Mouse (Mus musculus) thymus, adult 2 months (tissue): Measurements from ENCODE around the gene Fam131c. TPM values are rescaled to one million over a fixed set of nuclear protein-coding genes. Genes with fewer than 3 reads are reported as not detected.

Experiments
- DNase-seq: peaks from one replicate; pipeline ENCODE4 v3.0.0; 2021
- H3K27ac ChIP-seq: fragments of 200-500 bp; 2 replicates; pipeline ENCODE4 v1.5.1; 2012; ENCODE audit warnings: low read length, control low read depth; ENCODE audit not compliant: control insufficient read depth, insufficient read depth
- H3K27me3 ChIP-seq: fragments of 200-500 bp; 2 replicates; pipeline ENCODE4 v1.6.1; 2012; ENCODE audit warnings: mild to moderate bottlenecking, low read length, moderate library complexity, mixed read lengths; ENCODE audit not compliant: control insufficient read depth, insufficient read depth
- H3K36me3 ChIP-seq: fragments of 200-500 bp; 2 replicates; pipeline ENCODE4 v1.6.1; 2012; ENCODE audit warnings: mild to moderate bottlenecking, low read length, moderate library complexity; ENCODE audit not compliant: control insufficient read depth, insufficient read depth
- H3K4me1 ChIP-seq: fragments of 200-500 bp; replicated peaks from 2 replicates; pipeline ENCODE4 v1.6.1; 2012; ENCODE audit warnings: low read length; ENCODE audit not compliant: control insufficient read depth, insufficient read depth
- H3K4me3 ChIP-seq: fragments of 200-500 bp; 2 replicates; pipeline ENCODE4 v1.5.1; 2012; ENCODE audit warnings: mild to moderate bottlenecking, low read length, control low read depth, moderate library complexity; ENCODE audit not compliant: control insufficient read depth, insufficient read depth
- CTCF ChIP-seq: fragments of 200-500 bp; IDR thresholded peaks from 2 replicates; pipeline ENCODE4 v1.5.1; 2012; ENCODE audit warnings: mild to moderate bottlenecking, control low read depth, low read length, moderate library complexity, borderline replicate concordance; ENCODE audit not compliant: control insufficient read depth, poor library complexity, insufficient read depth; ENCODE audit errors: extremely low read depth
- POLR2A ChIP-seq: fragments of 200-500 bp; IDR thresholded peaks from 2 replicates; pipeline ENCODE4 v1.6.1; 2012; ENCODE audit warnings: mild to moderate bottlenecking, low read length, control low read depth, moderate library complexity; ENCODE audit not compliant: control insufficient read depth, poor library complexity, insufficient read depth; ENCODE audit errors: extremely low read depth
- WGBS: fragments of 180-500 bp; shearing (Covaris S2); methylation state at CpG from one replicate; pipeline ENCODE4 v1.1.7; 2018; 5-methylcytosine and 5-hydroxymethylcytosine counted together
- polyA plus RNA-seq: library from polyadenylated mRNA; depleted of rRNA; stranded (reverse); fragments of >200 nt; gene quantifications from 2 replicates; pipeline ENCODE4 v1.2.3, GENCODE M21; 2012

The Fam131c gene
- polyA plus RNA-seq, 1 experiment: 0.40 TPM

DNA sequence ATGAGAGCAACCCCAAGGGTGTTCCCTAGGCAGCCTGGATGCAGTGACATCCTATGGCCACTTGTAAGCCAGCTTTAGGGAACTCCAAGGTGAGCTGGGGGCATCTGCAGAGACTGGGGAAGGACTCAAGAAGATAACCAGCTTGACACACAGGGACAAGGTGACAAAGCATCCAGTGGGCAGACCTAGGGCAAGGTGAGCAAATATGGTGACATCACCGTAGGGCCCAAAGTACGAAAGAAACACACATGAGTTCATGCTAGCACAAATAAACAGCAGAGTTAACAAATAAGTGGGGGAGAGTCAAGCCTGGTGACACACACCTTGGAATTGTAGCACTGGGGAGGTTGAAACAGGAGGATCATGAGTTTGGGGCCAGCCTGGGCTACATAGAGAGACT is 36.6 kb upstream of the Fam131c start:
- 99% methylated on average over 2 of the region's 2 CpGs for WGBS
- Histone ChIP-seq H3K27me3 (no peaks in the 10 kb centered on the region), H3K4me3 (no peak overlapping the region), H3K36me3 (no peaks in the 10 kb centered on the region), H3K4me1 (no peaks in the 10 kb centered on the region), H3K27ac (no peak overlapping the region)
- TF ChIP-seq POLR2A (no peak), CTCF (no peak)
- no peak for DNase-seq

DNA sequence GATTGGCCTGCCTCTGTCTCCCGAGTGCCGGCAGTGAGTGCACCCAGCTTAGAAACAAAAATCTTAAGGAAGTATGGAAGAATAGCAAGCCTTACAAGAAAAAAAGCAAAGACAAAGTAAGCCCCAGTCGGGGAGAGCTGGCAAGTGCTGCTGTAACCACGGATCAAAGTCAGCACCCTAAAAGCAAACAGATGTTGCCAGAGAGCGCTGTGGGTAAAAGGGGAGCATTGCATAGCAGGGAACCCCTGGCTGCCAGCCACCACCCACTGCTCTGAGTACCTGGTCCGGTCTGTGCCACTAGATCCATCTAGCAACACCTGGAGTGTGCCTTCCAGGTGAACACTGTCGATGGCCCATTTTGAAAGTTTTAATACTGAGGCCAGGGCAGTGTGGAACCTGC is 35.8 kb upstream of the Fam131c start:
- WGBS: 64% methylated on average over 7 of the region's 7 CpGs
- DNase-seq: no peak
- no peak for TF ChIP-seq POLR2A
- no peak for TF ChIP-seq CTCF
- no peak overlapping the region for H3K27ac ChIP-seq
- no peaks in the 10 kb centered on the region for H3K27me3 ChIP-seq
- no peaks in the 10 kb centered on the region for H3K36me3 ChIP-seq
- H3K4me1 ChIP-seq: no peaks in the 10 kb centered on the region
- no peak overlapping the region for H3K4me3 ChIP-seq

DNA sequence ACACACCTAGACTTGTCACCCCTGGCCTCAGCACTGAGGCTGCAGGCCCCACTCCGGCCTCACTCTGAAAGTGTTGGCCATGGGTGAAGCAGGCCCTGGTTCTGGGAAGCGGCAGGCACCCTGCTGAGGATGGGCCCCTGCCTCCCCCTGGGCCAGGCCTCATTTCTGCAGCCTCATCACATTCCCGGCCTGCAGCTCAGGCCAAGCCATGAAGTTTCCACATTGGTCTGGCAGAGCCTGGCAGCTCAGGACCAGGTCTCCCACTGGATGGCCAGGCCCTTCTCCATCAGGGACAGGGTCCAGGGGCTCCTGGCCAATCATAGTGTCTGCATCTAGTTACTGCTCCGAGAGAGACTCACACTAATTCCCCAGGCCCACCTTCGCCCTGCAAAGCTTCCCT is 33.3 kb upstream of the Fam131c start:
- WGBS: 96% methylated on average over 5 of the region's 5 CpGs
- Histone ChIP-seq H3K4me3 (no peak overlapping the region), H3K4me1 (no peaks in the 10 kb centered on the region), H3K27ac (no peak overlapping the region), H3K27me3 (no peaks in the 10 kb centered on the region), H3K36me3 (no peaks in the 10 kb centered on the region)
- no peak for DNase-seq
- TF ChIP-seq CTCF: no peak
- TF ChIP-seq POLR2A: no peak

DNA sequence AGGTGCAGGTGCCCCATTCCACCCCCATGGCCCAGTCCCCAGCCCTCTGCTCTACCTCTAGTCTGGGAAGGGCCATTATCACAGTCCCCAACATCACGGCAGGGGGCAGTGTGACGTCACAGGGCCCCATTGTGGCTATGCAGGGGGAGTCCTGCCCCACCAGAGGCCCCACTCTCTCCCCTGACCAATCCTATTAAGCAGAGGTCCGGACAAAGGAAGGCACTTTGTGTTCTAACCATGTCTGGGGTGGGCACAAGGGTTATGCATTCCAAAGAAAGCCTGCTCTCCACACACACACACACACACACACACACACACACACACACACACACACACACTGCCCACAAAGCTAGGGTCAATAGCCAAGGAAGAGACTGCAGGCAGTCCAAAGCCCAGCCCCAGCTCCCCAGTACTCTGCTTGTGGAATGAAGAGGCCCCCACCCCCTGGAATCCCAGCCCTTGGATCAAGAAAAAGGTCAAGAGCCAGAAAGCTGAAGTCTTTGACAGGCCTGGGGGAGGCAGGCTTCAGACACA is 32.7 kb upstream of the Fam131c start:
- 67% methylated on average over 3 of the region's 3 CpGs for WGBS
- Histone ChIP-seq H3K4me3 (no peak overlapping the region), H3K27ac (no peak overlapping the region), H3K27me3 (no peaks in the 10 kb centered on the region), H3K4me1 (no peaks in the 10 kb centered on the region), H3K36me3 (no peaks in the 10 kb centered on the region)
- DNase-seq: no peak
- no peak for TF ChIP-seq POLR2A
- TF ChIP-seq CTCF: no peak

DNA sequence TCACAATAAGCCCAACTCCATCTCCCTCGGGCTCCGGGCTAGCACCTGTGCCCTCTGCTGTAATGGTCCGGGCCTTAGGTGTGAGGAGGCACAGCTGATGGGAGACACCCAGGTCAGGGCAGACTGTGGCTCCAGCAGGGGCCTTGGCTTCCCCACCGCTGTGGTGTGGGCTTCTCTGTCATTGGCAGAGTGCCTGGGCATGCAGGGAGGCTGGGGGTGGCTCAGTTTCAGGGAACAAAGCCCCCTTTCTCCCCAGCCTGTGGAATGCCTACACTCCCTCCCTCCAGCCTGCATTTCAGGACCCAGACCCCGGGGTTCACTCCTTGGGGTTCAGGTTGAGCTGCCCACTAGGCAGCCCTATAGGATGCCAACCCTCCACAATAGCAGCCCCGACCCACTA is 31.8 kb upstream of the Fam131c start:
- H3K4me3 ChIP-seq: no peak overlapping the region
- no peaks in the 10 kb centered on the region for H3K36me3 ChIP-seq
- no peak for TF ChIP-seq POLR2A
- no peak for TF ChIP-seq CTCF
- H3K27me3 ChIP-seq: no peaks in the 10 kb centered on the region
- 88% methylated on average over 6 of the region's 6 CpGs for WGBS
- H3K27ac ChIP-seq: no peak overlapping the region
- H3K4me1 ChIP-seq: no peaks in the 10 kb centered on the region
- no peak for DNase-seq

DNA sequence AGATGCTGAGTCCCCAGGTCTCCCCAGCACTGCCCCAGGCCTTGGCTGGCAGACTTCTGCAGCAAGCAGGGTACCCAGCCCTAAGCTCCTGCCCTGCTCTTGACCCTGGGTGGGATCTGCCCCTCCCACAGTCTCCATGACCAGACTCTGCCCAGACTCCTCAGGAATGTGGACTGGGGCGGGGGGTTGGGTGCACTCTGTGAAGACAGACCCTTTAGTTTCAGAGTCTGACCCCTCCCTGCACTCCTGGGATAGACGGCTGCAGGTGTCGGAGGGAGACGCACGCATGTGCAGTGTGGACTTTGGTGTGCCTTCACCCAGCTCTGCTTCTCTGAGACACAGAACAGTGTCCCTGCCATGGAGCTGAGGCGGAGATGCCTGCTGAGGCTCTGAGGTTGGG is 30.0 kb upstream of the Fam131c start:
- H3K4me1 ChIP-seq: no peaks in the 10 kb centered on the region
- no peaks in the 10 kb centered on the region for H3K36me3 ChIP-seq
- no peak overlapping the region for H3K4me3 ChIP-seq
- no peak for DNase-seq
- WGBS: 89% methylated on average over 6 of the region's 6 CpGs
- no peak overlapping the region for H3K27ac ChIP-seq
- H3K27me3 ChIP-seq: no peaks in the 10 kb centered on the region
- TF ChIP-seq POLR2A: no peak
- no peak for TF ChIP-seq CTCF

DNA sequence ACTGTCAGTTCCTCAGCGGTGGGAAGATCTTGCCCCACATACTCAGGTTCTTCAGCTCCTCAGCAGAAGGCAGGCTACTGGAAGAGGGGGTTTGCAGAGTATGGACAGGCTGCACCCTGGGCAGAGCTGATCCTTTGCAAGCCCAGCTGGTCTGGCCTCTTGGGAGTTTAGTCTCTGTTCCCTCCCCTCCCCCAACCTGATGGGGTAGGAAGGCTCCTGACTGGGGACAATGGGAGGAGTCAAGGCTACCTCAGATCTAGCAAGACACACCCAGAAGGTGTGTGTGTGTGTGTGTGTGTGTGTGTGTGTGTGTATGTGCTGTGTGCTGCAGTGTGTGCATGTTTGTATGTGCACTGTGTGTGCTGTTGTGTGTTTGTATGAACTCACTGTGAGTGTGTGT is 29.2 kb upstream of the Fam131c start:
- H3K4me1 ChIP-seq: no peaks in the 10 kb centered on the region
- no peaks in the 10 kb centered on the region for H3K27me3 ChIP-seq
- no peak overlapping the region for H3K4me3 ChIP-seq
- no peak for DNase-seq
- TF ChIP-seq CTCF: no peak
- TF ChIP-seq POLR2A: no peak
- WGBS: 68% methylated on average over 1 of the region's 1 CpGs
- no peaks in the 10 kb centered on the region for H3K36me3 ChIP-seq
- H3K27ac ChIP-seq: no peak overlapping the region
